Mouse (Mus musculus) heart, adult 2 months (tissue): ENCODE measurements at regions not wholly inside any gene's neighbourhood (a gene's known extent, or its start where the extent isn't known, plus 50 kb on each side); places are given as distances from the start of the nearest gene placed in this dataset.

Experiments
- CTCF ChIP-seq: fragments of 200-600 bp; IDR thresholded peaks from 2 replicates; pipeline ENCODE4 v1.8.1; 2022; ENCODE audit warnings: antibody characterized with exemption, mild to moderate bottlenecking, moderate library complexity
- EP300 ChIP-seq: fragments of 200-500 bp; IDR thresholded peaks from 2 replicates; pipeline ENCODE4 v1.6.1; 2011; ENCODE audit warnings: low read depth, low read length, control low read depth; ENCODE audit not compliant: insufficient read depth
- POLR2A ChIP-seq: fragments of 200-500 bp; IDR thresholded peaks from 2 replicates; pipeline ENCODE4 v1.6.1; 2011; ENCODE audit warnings: mild to moderate bottlenecking, low read depth, low read length, control low read depth; ENCODE audit not compliant: insufficient read depth

GRCm38 (mm10) chr7:62046452-62046809 lies 299.9 kb upstream of the Ndn start:
- TF ChIP-seq CTCF (no peak), POLR2A (no peak), EP300 (no peak)
